Mouse (Mus musculus) cerebral cortex, adult 2 months (tissue): ENCODE measurements around the gene Spata31.

Experiments used
- WGBS: fragments of 180-500 bp; shearing (Covaris S2); methylation state at CpG from one replicate; pipeline ENCODE4 v1.1.7; 2018; 5-methylcytosine and 5-hydroxymethylcytosine counted together

Spata31 gene

GRCm38 (mm10) chr13:64917191-64917590 lies at the start of gene Spata31:
Gene Spata31 (plus strand): TSS chr13:64917406.
- 63% methylated on average over 1 of the region's 1 CpGs for WGBS

DNA sequence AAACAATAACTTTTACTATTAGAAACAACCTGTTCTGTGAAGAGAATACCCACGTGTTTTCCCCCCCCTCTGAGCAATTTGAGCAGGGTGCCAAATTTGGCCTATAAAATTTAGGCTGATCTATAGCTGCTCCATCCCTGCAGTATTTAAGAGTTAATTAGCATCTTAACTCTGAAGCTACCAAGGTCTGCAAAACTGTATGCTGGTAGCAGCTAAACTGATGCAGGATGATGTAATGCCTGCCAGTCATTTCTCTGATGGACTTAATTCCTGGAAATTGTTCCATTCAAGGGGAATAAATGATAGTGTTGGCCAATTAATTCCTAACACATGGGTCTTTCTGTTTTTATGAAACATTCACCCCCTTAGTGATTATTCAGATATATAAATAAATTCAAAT lies 14.1 kb upstream of the Spata31 start:
- 21% methylated on average over 1 of the region's 1 CpGs for WGBS

DNA sequence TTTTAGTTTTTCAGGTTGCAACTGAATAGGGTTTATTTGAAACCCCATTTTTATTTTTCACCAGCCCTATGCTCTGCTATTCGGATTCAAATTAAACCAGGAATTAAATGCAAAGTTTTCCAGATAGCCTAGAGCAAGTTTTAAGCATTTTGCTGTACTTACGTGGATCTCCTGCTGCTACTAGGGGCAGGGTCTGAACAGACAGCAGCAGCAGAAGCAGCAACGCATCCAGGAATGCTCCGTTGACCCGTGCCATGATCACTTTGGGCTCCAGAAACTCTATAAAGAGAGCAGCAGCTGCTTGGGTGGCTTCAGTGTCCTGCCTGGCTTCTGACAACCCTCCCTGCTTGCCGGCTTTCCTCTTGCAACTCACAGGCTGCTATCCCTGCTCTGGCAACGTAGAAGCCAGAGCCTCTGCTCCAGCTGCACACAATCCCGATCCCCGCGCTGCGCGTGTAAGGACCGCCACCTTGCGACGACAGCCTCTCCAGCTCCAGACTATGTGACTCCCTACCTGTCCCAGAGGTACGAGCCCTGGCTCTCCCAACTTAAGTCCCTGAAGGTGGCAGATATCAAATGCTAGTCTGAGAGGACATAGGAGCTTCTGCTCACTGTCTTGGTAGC lies 13.5 kb upstream of the Spata31 start, which contains the start of gene Cntnap3:
Gene Cntnap3 (minus strand): TSS at position 371 of the 624 bp plus-strand sequence.
- WGBS, result 5% methylated on average over 16 of the region's 16 CpGs
